Comparison of ENCODE assay signal across 8 mouse cellular contexts in genomic region chr2:167188315-167189207, GRCm38 (mm10). TPM values are rescaled to one million over a fixed set of nuclear protein-coding genes. Genes with fewer than 3 reads are reported as not detected.
DNase-seq lines count a peak whose midpoint lies in the region; ATAC-seq and TF ChIP-seq lines count a peak whose summit lies in the region.

No protein-coding gene starts in this region.

- no peak overlapping the region for H3K27ac ChIP-seq in ES-E14 (ENCODE audit: insufficient read depth, low read depth, low read length, poor library complexity, severe bottlenecking)
- no peak overlapping the region for H3K27ac ChIP-seq in forebrain, embryonic 15.5 days (replicated peaks)
- H3K27ac ChIP-seq in hindbrain, embryonic 10.5 days: peak overlapping the region; percentile 45
- H3K27ac ChIP-seq in limb, embryonic 14.5 days (replicated peaks; ENCODE audit: low read depth, low read length): no peak overlapping the region
- no peak overlapping the region for H3K27ac ChIP-seq in midbrain, embryonic 15.5 days

- peak; percentile 66 for DNase-seq in ES-E14 (ENCODE audit: low read depth, low spot score)
- peak; percentile 91 for DNase-seq in adrenal gland, postnatal 25 days
- peak; percentile 72 for DNase-seq in hindbrain, embryonic 10.5 days (ENCODE audit: low spot score)
- DNase-seq in limb, embryonic 14.5 days (ENCODE audit: low spot score): peak; percentile 75
- peak; percentile 62 to 88 for DNase-seq in spleen, postnatal 4 days (ENCODE audit: low spot score in 2 of 2)

- TF ChIP-seq POLR2A in limb, embryonic 14.5 days (IDR thresholded peaks at IDR 0.05; ENCODE audit: borderline replicate concordance, extremely low read depth, insufficient read depth, insufficient read length): no peak

- peak overlapping the region; percentile 74 for H3K4me2 ChIP-seq in forebrain, embryonic 15.5 days (replicated peaks)
- H3K4me2 ChIP-seq in limb, embryonic 14.5 days (replicated peaks; ENCODE audit: low read depth, low read length, severe bottlenecking): peak overlapping the region; percentile 73
- peak overlapping the region; percentile 71 for H3K4me2 ChIP-seq in midbrain, embryonic 15.5 days

- H3K4me3 ChIP-seq in ES-E14 (ENCODE audit: insufficient read depth in 1 of 2, low read depth in 1 of 2, low read length in 2 of 2, poor library complexity in 1 of 2, severe bottlenecking in 1 of 2): peak overlapping the region; percentile 62 to 70
- H3K4me3 ChIP-seq in forebrain, embryonic 15.5 days: peak overlapping the region; percentile 58
- peak overlapping the region; percentile 59 for H3K4me3 ChIP-seq in hindbrain, embryonic 10.5 days
- H3K4me3 ChIP-seq in limb, embryonic 14.5 days (replicated peaks; ENCODE audit: low read length): peak overlapping the region; percentile 49
- peak overlapping the region; percentile 63 for H3K4me3 ChIP-seq in midbrain, embryonic 15.5 days

- ATAC-seq in forebrain, embryonic 15.5 days (replicated peaks): peak; percentile 12; the same call in 1 of the 2 replicates
- ATAC-seq in limb, embryonic 14.5 days (ENCODE audit: low FRiP score, low read depth): peak; percentile 56
- peak; percentile 4; the same call in 1 of the 2 replicates for ATAC-seq in midbrain, embryonic 15.5 days (replicated peaks)
- ATAC-seq in frontal cortex, adult (ENCODE audit: low TSS enrichment): no peak; the same call in 1 of the 2 replicates

- in situ Hi-C loops in ES-E14 (cut with MboI; ENCODE audit: low sequenced_read_pairs in 2 of 2, unreplicated experiment in 2 of 2): no loop called here

- WGBS in forebrain, embryonic 15.5 days: 19% methylated on average over 59 of the region's 83 CpGs
- 13% methylated on average over 83 of the region's 83 CpGs for WGBS in hindbrain, embryonic 10.5 days
- 13% methylated on average over 66 of the region's 83 CpGs for WGBS in limb, embryonic 14.5 days
- WGBS in midbrain, embryonic 15.5 days: 19% methylated on average over 71 of the region's 83 CpGs

- H3K9me3 ChIP-seq in ES-E14 (ENCODE audit: control insufficient read depth, insufficient read depth, low read depth, low read length): no peaks in the 10 kb centered on the region
- H3K9me3 ChIP-seq in forebrain, embryonic 15.5 days: no peaks in the 10 kb centered on the region
- no peaks in the 10 kb centered on the region for H3K9me3 ChIP-seq in hindbrain, embryonic 10.5 days
- no peaks in the 10 kb centered on the region for H3K9me3 ChIP-seq in limb, embryonic 14.5 days (ENCODE audit: control insufficient read depth, low read length)
- no peaks in the 10 kb centered on the region for H3K9me3 ChIP-seq in midbrain, embryonic 15.5 days

- peaks cover 24% of the 10 kb centered on the region; the same call in 1 of the 2 replicates for H3K27me3 ChIP-seq in forebrain, embryonic 15.5 days
- peaks cover 68% of the 10 kb centered on the region for H3K27me3 ChIP-seq in hindbrain, embryonic 10.5 days (ENCODE audit: insufficient read depth, poor library complexity, severe bottlenecking)
- H3K27me3 ChIP-seq in limb, embryonic 14.5 days (ENCODE audit: control insufficient read depth, insufficient read depth, low read length): peaks cover 59% of the 10 kb centered on the region
- H3K27me3 ChIP-seq in midbrain, embryonic 15.5 days (replicated peaks): peaks cover 15% of the 10 kb centered on the region

- peaks cover 0 to 5% of the 10 kb centered on the region in 2 experiments; a peak in 1 of 4 replicates for H3K4me1 ChIP-seq in ES-E14 (ENCODE audit: control insufficient read depth in 2 of 2, insufficient read depth in 2 of 2, low read length in 2 of 2, poor library complexity in 1 of 2)
- peaks cover 22% of the 10 kb centered on the region for H3K4me1 ChIP-seq in forebrain, embryonic 15.5 days
- peaks cover 37% of the 10 kb centered on the region for H3K4me1 ChIP-seq in hindbrain, embryonic 10.5 days (replicated peaks)
- peaks cover 9% of the 10 kb centered on the region; the same call in 1 of the 2 replicates for H3K4me1 ChIP-seq in limb, embryonic 14.5 days (ENCODE audit: control insufficient read depth, insufficient read depth, low read length)
- peaks cover 55% of the 10 kb centered on the region for H3K4me1 ChIP-seq in midbrain, embryonic 15.5 days

- H3K36me3 ChIP-seq in ES-E14 (ENCODE audit: control insufficient read depth, insufficient read depth, low read length, poor library complexity, severe bottlenecking): no peaks in the 10 kb centered on the region
- no peaks in the 10 kb centered on the region for H3K36me3 ChIP-seq in forebrain, embryonic 15.5 days
- peaks cover 1% of the 10 kb centered on the region; the same call in 1 of the 2 replicates for H3K36me3 ChIP-seq in hindbrain, embryonic 10.5 days
- H3K36me3 ChIP-seq in limb, embryonic 14.5 days (ENCODE audit: control insufficient read depth, insufficient read depth, low read length): no peaks in the 10 kb centered on the region
- 0 out of 2 replicates have a peak, but pooled peaks cover 5% of the 10 kb centered on the region for H3K36me3 ChIP-seq in midbrain, embryonic 15.5 days (replicated peaks)

- H3K9ac ChIP-seq in ES-E14 (ENCODE audit: insufficient read depth, low read depth, low read length, poor library complexity, severe bottlenecking): no peak overlapping the region
- no peak overlapping the region for H3K9ac ChIP-seq in forebrain, embryonic 15.5 days (replicated peaks)
- no peak overlapping the region; the same call in 1 of the 2 replicates for H3K9ac ChIP-seq in limb, embryonic 14.5 days (ENCODE audit: low read depth, low read length, severe bottlenecking)
- peak overlapping the region; percentile 63; the same call in 1 of the 2 replicates for H3K9ac ChIP-seq in midbrain, embryonic 15.5 days

TF ChIP-seq in ES-E14, 5 proteins besides CTCF, POLR2A, EP300 and RAD21:
- TF ChIP-seq HCFC1 (IDR thresholded peaks at IDR 0.05; ENCODE audit: borderline replicate concordance, insufficient read depth, low read length): peak; percentile 62; the same call in 1 of the 2 replicates
- TF ChIP-seq MAFK (IDR thresholded peaks at IDR 0.05; ENCODE audit: insufficient read depth, low read depth, low read length): no peak

RNA-seq across cellular contexts. Expression of gene Kcnb1, which starts 1.4 kb away (rescaled TPM):
- total RNA-seq in ES-E14 (2012; rRNA removed): 1.3 and 4.0 TPM in 2 replicates
- total RNA-seq in adrenal gland, postnatal 25 days (2021): 10.8 and 14.5 TPM in 2 replicates
- 2.2 and 2.4 TPM in 2 replicates for polyA plus RNA-seq in forebrain, embryonic 15.5 days (2015; fragmentation: Nextera tagmentation; extraction: Ambion mirVana)
- polyA plus RNA-seq in hindbrain, embryonic 10.5 days (2016; fragmentation: Nextera tagmentation; extraction: Ambion mirVana): 0.56 and 0.89 TPM in 2 replicates
- 2.7 and 3.3 TPM in 2 replicates for polyA plus RNA-seq in limb, embryonic 14.5 days (2012; rRNA removed)
- 1.3 and 1.6 TPM in 2 replicates for polyA plus RNA-seq in limb, embryonic 14.5 days (2014; fragmentation: Nextera tagmentation; extraction: Ambion mirVana)
- polyA plus RNA-seq in midbrain, embryonic 15.5 days (2015; fragmentation: Nextera tagmentation; extraction: Ambion mirVana): 3.3 and 3.5 TPM in 2 replicates

RNA-seq across cellular contexts. Expression of gene Ptgis, which starts 51.8 kb away (rescaled TPM):
- total RNA-seq in ES-E14 (2012; rRNA removed): 16.1 and 23.8 TPM in 2 replicates
- total RNA-seq in adrenal gland, postnatal 25 days (2021): 17.7 and 24.9 TPM in 2 replicates
- polyA plus RNA-seq in forebrain, embryonic 15.5 days (2015; fragmentation: Nextera tagmentation; extraction: Ambion mirVana): 2.7 and 3.6 TPM in 2 replicates
- polyA plus RNA-seq in hindbrain, embryonic 10.5 days (2016; fragmentation: Nextera tagmentation; extraction: Ambion mirVana): 10.8 and 10.9 TPM in 2 replicates
- 37.7 and 53.0 TPM in 2 replicates for polyA plus RNA-seq in limb, embryonic 14.5 days (2012; rRNA removed)
- polyA plus RNA-seq in limb, embryonic 14.5 days (2014; fragmentation: Nextera tagmentation; extraction: Ambion mirVana): 31.2 and 31.8 TPM in 2 replicates
- 4.3 and 4.8 TPM in 2 replicates for polyA plus RNA-seq in midbrain, embryonic 15.5 days (2015; fragmentation: Nextera tagmentation; extraction: Ambion mirVana)
